Mouse (Mus musculus) stomach, embryonic 14.5 days (tissue): ENCODE measurements at regions not wholly inside any gene's neighbourhood (a gene's known extent, or its start where the extent isn't known, plus 50 kb on each side); places are given as distances from the start of the nearest gene placed in this dataset.
A peak's percentile ranks its signal among the peaks of the same experiment; 100 is the strongest.

Source experiments
- ATAC-seq: fragments of 200-750 bp; cut with Nextera tagmentation; 2 replicates; pipeline ENCODE4 v1.8.0; 2017; ENCODE audit warnings: low read depth, moderate TSS enrichment; ENCODE audit not compliant: insufficient number of reproducible peaks, insufficient read depth, low FRiP score
- H3K27ac ChIP-seq: fragments of 300-500 bp; sonication (generic); 2 replicates; pipeline ENCODE4 v1.5.1; 2014; ENCODE audit warnings: mild to moderate bottlenecking, low read length, moderate library complexity, mixed read lengths
- H3K27me3 ChIP-seq: fragments of 300-500 bp; sonication (generic); 2 replicates; pipeline ENCODE4 v1.6.1; 2014; ENCODE audit warnings: low read length, control low read depth, mixed read lengths; ENCODE audit not compliant: control insufficient read depth, insufficient read depth
- H3K36me3 ChIP-seq: fragments of 300-500 bp; sonication (generic); 2 replicates; pipeline ENCODE4 v1.6.1; 2014; ENCODE audit warnings: mild to moderate bottlenecking, control low read depth, low read length, moderate library complexity, mixed read lengths; ENCODE audit not compliant: control insufficient read depth, insufficient read depth
- H3K4me1 ChIP-seq: fragments of 300-500 bp; sonication (generic); 2 replicates; pipeline ENCODE4 v1.6.1; 2014; ENCODE audit warnings: low read length, control low read depth, mixed read lengths; ENCODE audit not compliant: control insufficient read depth, insufficient read depth
- H3K4me2 ChIP-seq: fragments of 300-500 bp; sonication (generic); replicated peaks from 2 replicates; pipeline ENCODE4 v1.6.1; 2014; ENCODE audit warnings: low read depth, low read length, control low read depth
- H3K4me3 ChIP-seq: fragments of 300-500 bp; sonication (generic); 2 replicates; pipeline ENCODE4 v1.5.1; 2014; ENCODE audit warnings: low read depth, low read length, control low read depth
- H3K9ac ChIP-seq: fragments of 300-500 bp; sonication (generic); replicated peaks from 2 replicates; pipeline ENCODE4 v1.6.1; 2014; ENCODE audit warnings: low read depth, mild to moderate bottlenecking, control low read depth, low read length, moderate library complexity, mixed read lengths
- H3K9me3 ChIP-seq: fragments of 300-500 bp; sonication (generic); 2 replicates; pipeline ENCODE4 v1.6.1; 2016; ENCODE audit warnings: low read depth, low read length, control low read depth; ENCODE audit not compliant: control insufficient read depth
- WGBS: fragments of 180-500 bp; shearing (Covaris S2); extraction: QIAGEN DNeasy Blood & Tissue Kit; methylation state at CpG from one replicate; pipeline ENCODE4 v1.1.7; 2014; 5-methylcytosine and 5-hydroxymethylcytosine counted together

DNA sequence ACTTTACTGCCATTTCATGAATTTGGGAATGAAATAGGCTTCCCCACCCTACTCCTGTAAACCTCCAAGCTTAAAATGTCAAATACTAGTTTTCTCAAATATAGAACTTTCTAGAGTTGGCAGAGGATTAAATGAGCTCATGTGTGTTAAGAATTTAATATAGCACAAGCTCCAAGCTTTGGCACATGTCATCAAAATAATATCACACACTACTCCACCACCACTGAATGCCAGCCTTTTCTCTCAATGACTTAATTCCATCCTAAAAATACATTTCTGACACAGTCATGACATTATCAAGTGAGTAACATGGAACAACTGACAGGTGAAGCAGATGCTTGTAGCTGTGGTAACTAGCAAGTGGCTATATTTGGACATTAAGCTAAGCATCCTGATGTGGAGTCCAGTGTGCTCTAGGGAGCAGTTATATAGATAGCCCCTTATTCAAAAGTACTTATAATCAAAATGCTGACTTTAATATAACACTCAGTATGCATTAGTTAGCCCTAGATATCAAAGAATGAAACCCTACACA lies 728.0 kb upstream of the Slit2 start:
- no peaks in the 10 kb centered on the region for H3K27me3 ChIP-seq
- no peaks in the 10 kb centered on the region for H3K9me3 ChIP-seq
- H3K4me3 ChIP-seq: no peak overlapping the region
- H3K27ac ChIP-seq: no peak overlapping the region
- no peak overlapping the region for H3K9ac ChIP-seq
- no peaks in the 10 kb centered on the region for H3K4me1 ChIP-seq
- no peak overlapping the region for H3K4me2 ChIP-seq
- no peaks in the 10 kb centered on the region for H3K36me3 ChIP-seq
- no peak for ATAC-seq

DNA sequence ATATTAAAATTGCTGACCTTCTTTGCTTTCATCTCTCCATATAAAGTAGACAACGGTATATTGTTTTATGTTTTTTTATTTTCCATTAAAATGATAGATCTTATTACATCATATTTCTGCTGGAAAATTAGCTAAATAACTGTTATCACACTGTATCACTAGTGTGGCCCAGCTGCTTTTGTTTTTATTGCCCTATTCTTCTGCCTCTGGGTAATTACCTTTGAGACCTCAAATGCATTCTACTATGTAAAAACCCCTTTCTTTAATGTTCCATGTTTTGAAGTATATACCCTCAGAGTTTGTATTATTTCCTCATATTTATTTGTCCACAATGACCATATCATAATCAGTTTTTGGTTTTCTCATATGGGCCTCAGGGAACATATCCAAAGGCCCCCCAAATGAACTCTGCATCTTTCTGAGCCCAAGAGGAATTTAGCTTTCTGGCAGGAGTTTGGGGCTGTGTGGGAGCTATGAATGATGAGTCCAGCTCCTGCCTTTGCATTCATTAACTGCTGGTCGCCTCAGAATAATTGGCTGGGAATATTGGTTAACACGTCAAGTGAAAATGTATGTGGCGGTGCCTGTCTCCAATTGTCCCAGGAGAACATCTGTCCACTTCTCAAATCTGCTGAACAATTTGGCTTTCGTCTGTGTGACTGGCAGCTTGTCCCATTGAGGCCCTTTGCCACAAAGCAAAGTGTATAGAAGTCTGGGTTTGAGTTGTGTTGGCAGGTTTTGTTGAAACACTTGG lies 721.1 kb upstream of the Slit2 start:
- H3K4me1 ChIP-seq: no peaks in the 10 kb centered on the region
- no peak overlapping the region for H3K9ac ChIP-seq
- H3K27me3 ChIP-seq: no peaks in the 10 kb centered on the region
- no peaks in the 10 kb centered on the region for H3K36me3 ChIP-seq
- no peaks in the 10 kb centered on the region for H3K9me3 ChIP-seq
- H3K4me2 ChIP-seq: no peak overlapping the region
- H3K27ac ChIP-seq: no peak overlapping the region
- H3K4me3 ChIP-seq: no peak overlapping the region
- ATAC-seq: no peak
- 69% methylated on average over 5 of the region's 5 CpGs for WGBS

DNA sequence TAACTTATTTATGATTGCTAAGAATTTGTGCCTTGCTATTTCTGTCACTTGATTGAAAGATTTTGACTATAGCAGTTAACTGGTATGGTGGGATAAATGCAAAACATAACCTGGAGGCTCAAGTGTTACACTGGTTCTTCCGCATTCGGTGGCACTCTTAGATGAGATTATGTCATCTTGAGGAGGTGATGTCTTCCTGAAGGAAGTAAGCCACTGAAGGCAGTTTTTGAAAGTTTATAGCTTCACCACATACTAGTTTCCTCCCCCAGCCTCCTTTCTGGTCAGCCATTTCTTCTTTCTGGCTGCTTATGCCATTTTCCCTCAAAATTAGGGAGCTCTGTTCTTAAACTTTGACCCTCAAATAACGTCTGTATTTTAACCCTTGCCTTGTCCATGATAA lies 710.3 kb upstream of the Slit2 start:
- Histone ChIP-seq H3K9ac (no peak overlapping the region), H3K4me1 (peaks cover 15% of the 10 kb centered on the region; the same call in 1 of the 2 replicates), H3K9me3 (no peaks in the 10 kb centered on the region), H3K27ac (no peak overlapping the region), H3K27me3 (no peaks in the 10 kb centered on the region), H3K4me3 (no peak overlapping the region), H3K36me3 (no peaks in the 10 kb centered on the region), H3K4me2 (no peak overlapping the region)
- ATAC-seq: no peak
- WGBS: 65% methylated on average over 3 of the region's 3 CpGs

DNA sequence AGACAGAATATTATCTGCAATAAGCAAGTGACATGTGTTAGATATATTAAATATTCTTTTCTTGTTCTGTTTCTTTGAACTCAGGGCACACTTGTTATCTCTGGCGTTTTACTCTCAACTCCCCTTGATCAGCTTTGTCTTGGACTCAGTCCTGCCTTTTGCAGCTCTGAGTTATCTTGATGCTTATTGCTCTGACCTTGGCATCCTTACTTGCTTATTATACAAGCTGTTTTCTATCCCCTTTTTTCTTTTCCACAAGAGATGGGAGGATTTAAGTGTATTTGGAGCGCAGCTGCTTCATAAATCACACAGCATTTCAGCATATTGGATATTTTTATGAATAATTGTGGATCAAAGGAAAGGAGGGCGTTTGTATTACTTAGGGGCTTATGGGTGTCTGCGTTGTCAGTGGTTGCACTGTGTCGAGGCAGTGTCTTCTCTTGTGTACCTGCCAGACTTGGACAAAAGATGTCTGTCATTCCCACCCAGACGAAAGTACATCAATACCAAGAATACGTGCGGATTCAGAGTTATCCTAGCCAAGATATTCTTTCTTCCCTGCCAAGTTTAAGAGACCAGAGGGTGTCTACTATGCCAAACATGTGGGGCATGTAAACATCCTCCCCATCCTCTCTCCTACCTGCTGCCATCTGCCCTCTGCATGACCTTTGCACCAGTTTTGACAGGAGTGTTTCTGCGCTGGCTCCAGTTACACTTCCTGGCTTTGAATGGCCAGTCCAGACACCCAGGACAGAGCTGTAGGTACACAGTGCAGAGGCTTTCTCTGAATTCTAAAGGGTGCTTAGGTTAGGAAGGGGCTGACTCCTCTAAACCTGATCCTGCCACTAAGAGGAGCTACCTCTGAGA lies 709.3 kb upstream of the Slit2 start:
- Histone ChIP-seq H3K4me1 (peaks cover 15% of the 10 kb centered on the region; the same call in 1 of the 2 replicates), H3K9me3 (no peaks in the 10 kb centered on the region), H3K27me3 (no peaks in the 10 kb centered on the region), H3K9ac (no peak overlapping the region), H3K27ac (no peak overlapping the region), H3K36me3 (no peaks in the 10 kb centered on the region), H3K4me3 (no peak overlapping the region), H3K4me2 (no peak overlapping the region)
- WGBS: 33% methylated on average over 9 of the region's 9 CpGs
- peak; percentile 65 for ATAC-seq

DNA sequence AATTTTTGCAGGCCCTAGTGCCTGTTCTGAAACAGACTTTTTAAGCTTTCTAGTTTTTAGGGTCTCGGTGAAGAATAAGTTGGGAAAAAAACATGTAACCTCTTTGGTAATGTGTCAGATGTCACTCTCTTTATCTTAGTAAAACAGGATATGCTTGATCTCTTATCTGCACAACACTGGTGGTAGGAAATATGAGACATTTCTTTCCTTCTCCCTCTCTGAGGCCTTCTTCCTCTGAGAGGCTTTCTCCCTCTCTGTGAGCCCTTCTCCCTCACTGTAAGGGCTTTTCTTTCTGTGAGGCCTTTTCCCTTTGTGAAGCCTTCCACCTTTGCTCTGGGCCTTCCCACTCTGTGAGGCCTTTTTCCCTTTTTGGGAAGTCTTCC lies 708.7 kb upstream of the Slit2 start:
- H3K9me3 ChIP-seq: no peaks in the 10 kb centered on the region
- H3K27me3 ChIP-seq: no peaks in the 10 kb centered on the region
- ATAC-seq: 0 out of 2 replicates have a peak, but pooled peaks have one; percentile 23
- no peaks in the 10 kb centered on the region for H3K36me3 ChIP-seq
- H3K4me2 ChIP-seq: no peak overlapping the region
- WGBS: 56% methylated on average over 1 of the region's 1 CpGs
- H3K4me3 ChIP-seq: no peak overlapping the region
- H3K4me1 ChIP-seq: peaks cover 15% of the 10 kb centered on the region; the same call in 1 of the 2 replicates
- H3K9ac ChIP-seq: no peak overlapping the region
- peak overlapping the region; percentile 10; the same call in 1 of the 2 replicates for H3K27ac ChIP-seq

DNA sequence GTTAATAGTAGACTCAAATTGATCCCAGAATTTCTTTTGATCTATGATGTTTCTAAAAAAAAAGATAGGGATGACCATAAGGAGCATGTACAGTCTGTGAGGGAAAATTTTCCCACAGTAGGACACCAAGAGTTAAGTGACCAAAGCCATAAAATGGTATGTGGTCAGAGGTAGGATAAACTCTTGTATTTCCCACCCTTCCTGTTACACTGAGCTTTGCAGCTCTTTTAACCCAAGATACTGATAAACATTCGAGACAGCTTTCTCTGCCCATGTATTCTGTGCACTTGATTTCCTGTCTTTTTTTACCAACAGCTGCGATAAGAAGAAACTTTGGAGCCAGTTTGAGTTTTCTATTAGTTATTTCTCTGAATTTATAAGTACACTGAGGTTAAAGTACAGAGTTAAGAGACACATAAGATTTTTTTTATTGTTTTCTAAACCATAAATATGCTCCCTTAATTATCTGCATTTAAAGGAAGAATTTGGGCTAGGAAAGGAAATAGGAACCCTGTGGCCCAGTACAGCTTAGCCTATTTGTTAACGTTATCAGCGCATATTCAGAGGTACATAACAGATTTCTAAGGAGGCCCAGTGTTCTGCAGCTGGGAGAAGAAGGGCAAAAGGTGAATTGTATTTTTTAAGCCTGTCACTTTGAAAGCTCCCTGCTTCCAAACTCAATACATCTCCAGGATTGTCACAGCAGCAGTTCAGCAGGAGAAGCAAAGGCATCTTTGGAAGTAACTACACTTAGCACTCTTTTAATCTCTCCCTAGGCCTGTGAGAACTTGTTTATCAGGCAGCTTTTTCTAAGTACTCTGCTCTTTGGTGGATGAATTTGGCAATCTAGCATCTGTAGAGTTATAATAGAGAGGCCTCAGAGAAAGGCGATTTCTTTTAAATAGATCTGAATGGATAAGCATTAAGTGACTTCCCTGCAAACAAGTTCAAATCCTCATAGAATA lies 706.4 kb upstream of the Slit2 start:
- no peak overlapping the region for H3K27ac ChIP-seq
- peaks cover 15% of the 10 kb centered on the region; the same call in 1 of the 2 replicates for H3K4me1 ChIP-seq
- no peak overlapping the region for H3K4me3 ChIP-seq
- no peak for ATAC-seq
- H3K9me3 ChIP-seq: no peaks in the 10 kb centered on the region
- WGBS: 18% methylated on average over 5 of the region's 5 CpGs
- no peak overlapping the region for H3K9ac ChIP-seq
- H3K27me3 ChIP-seq: no peaks in the 10 kb centered on the region
- no peaks in the 10 kb centered on the region for H3K36me3 ChIP-seq
- no peak overlapping the region for H3K4me2 ChIP-seq

DNA sequence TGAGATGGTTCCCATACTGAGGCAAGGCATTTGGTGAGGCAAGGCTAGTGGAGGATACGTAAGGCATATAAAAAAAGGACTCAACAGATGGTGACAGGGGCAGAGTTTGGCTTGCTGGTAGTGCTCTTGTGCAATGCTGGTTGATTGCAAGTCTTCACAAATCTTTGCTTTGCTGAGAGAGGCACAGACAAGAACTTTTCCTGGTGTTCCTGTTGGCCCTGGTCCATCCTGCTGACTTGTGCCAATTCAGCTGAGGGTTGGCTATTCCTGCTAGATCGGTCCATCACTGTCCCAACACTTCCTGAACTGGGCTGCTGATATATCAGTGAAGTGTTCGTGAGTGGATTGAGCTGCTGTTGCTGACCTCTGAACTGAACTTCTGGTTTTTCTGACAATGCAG lies 703.3 kb upstream of the Slit2 start:
- Histone ChIP-seq H3K4me3 (no peak overlapping the region), H3K9me3 (no peaks in the 10 kb centered on the region), H3K9ac (no peak overlapping the region), H3K36me3 (no peaks in the 10 kb centered on the region), H3K27ac (no peak overlapping the region), H3K27me3 (no peaks in the 10 kb centered on the region), H3K4me1 (0 out of 2 replicates have a peak, but pooled peaks cover 6% of the 10 kb centered on the region), H3K4me2 (no peak overlapping the region)
- WGBS: 90% methylated on average over 3 of the region's 3 CpGs
- no peak for ATAC-seq

DNA sequence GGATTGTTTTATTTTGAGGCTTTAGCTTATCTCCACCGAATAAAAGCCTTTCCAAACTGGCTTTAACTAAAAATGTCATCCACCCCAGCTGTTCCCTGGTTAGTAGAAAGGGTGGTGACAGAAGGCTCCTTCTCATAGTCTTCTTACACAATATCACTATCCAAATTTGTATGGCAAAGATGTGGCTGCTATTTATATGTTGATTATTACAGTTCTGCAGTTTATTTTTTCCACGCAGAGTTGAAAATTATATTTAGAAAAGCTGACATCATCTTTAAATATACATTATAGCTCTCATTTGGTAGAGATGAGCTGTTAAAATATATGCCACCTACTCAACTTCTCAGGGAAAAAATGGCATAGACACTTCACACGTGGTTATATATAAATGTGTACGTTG lies 683.3 kb upstream of the Slit2 start:
- Histone ChIP-seq H3K9me3 (no peaks in the 10 kb centered on the region), H3K27ac (no peak overlapping the region), H3K36me3 (no peaks in the 10 kb centered on the region), H3K4me2 (no peak overlapping the region), H3K4me1 (no peaks in the 10 kb centered on the region), H3K9ac (no peak overlapping the region), H3K27me3 (no peaks in the 10 kb centered on the region), H3K4me3 (no peak overlapping the region)
- ATAC-seq: no peak
- WGBS: 82% methylated on average over 4 of the region's 4 CpGs
